Mouse (Mus musculus) heart, adult 2 months (tissue): Measurements from ENCODE around the gene Caskin1. TPM values are rescaled to one million over a fixed set of nuclear protein-coding genes. Genes with fewer than 3 reads are reported as not detected.

Experiments
- DNase-seq, 2 experiments: peaks; one replicate each; pipeline ENCODE4 v3.0.0; 2021
- H3K27ac ChIP-seq: fragments of 200-600 bp; 2 replicates; pipeline ENCODE4 v1.8.1; 2022
- H3K27me3 ChIP-seq: fragments of 200-500 bp; 2 replicates; pipeline ENCODE4 v1.6.1; 2012; ENCODE audit warnings: mild to moderate bottlenecking, low read length, inconsistent platforms, mixed read lengths; ENCODE audit not compliant: control insufficient read depth, insufficient read depth
- H3K36me3 ChIP-seq: fragments of 200-500 bp; 2 replicates; pipeline ENCODE4 v1.6.1; 2012; ENCODE audit warnings: low read length, inconsistent platforms; ENCODE audit not compliant: control insufficient read depth, insufficient read depth
- H3K4me1 ChIP-seq: fragments of 200-500 bp; 2 replicates; pipeline ENCODE4 v1.6.1; 2011; ENCODE audit warnings: low read length; ENCODE audit not compliant: control insufficient read depth, insufficient read depth
- H3K4me3 ChIP-seq: fragments of 200-600 bp; 2 replicates; pipeline ENCODE4 v1.8.1; 2022
- H3K79me2 ChIP-seq: fragments of 200-500 bp; replicated peaks from 2 replicates; pipeline ENCODE4 v1.6.1; 2012; ENCODE audit warnings: mild to moderate bottlenecking, inconsistent platforms, low read length, moderate library complexity, mixed read lengths; ENCODE audit not compliant: control insufficient read depth, insufficient read depth
- H3K9ac ChIP-seq: fragments of 200-500 bp; 2 replicates; pipeline ENCODE4 v1.6.1; 2012; ENCODE audit warnings: low read depth, mild to moderate bottlenecking, control low read depth, inconsistent platforms, low read length, mixed read lengths
- CTCF ChIP-seq: fragments of 200-600 bp; IDR thresholded peaks from 2 replicates; pipeline ENCODE4 v1.8.1; 2022; ENCODE audit warnings: antibody characterized with exemption, mild to moderate bottlenecking, moderate library complexity
- EP300 ChIP-seq: fragments of 200-500 bp; IDR thresholded peaks from 2 replicates; pipeline ENCODE4 v1.6.1; 2011; ENCODE audit warnings: low read depth, low read length, control low read depth; ENCODE audit not compliant: insufficient read depth
- POLR2A ChIP-seq: fragments of 200-500 bp; IDR thresholded peaks from 2 replicates; pipeline ENCODE4 v1.6.1; 2011; ENCODE audit warnings: mild to moderate bottlenecking, low read depth, low read length, control low read depth; ENCODE audit not compliant: insufficient read depth
- WGBS: fragments of 180-500 bp; shearing (Covaris S2); methylation state at CpG from one replicate; pipeline ENCODE4 v1.1.7; 2018; 5-methylcytosine and 5-hydroxymethylcytosine counted together
- intact Hi-C: fragments of 180-260 bp; cut with DNase I; formaldehyde crosslinking; loops from one replicate; pipeline ENCODE4 v1.15.1; 2025
- polyA plus RNA-seq: library from polyadenylated mRNA; depleted of rRNA; stranded (reverse); fragments of >200 nt; gene quantifications from 2 replicates; pipeline ENCODE4 v1.2.3, GENCODE M21; 2012; rRNA removed
- total RNA-seq, 2 experiments: library from RNA; stranded (reverse); gene quantifications; 2 replicates each; pipeline ENCODE4 v1.2.3; 2021

Caskin1 gene
- total and polyA plus RNA-seq, 3 experiments = 0.16 to 0.55 (median 0.45) TPM

GRCm38 (mm10) chr17:24548921-24549617 is 60.7 kb downstream of the Caskin1 start:
- H3K9ac ChIP-seq = peak overlapping the region; percentile 72
- peak; percentile 72 to 75 for DNase-seq
- H3K27ac ChIP-seq = peak overlapping the region; percentile 90
- intact Hi-C loops = loop anchor here (1.0 kb wide), 1 partner anchor 21 kb away; no protein-coding TSS in a partner anchor
- H3K79me2 ChIP-seq = peaks cover 2% of the 10 kb centered on the region
- peaks cover 4% of the 10 kb centered on the region for H3K4me1 ChIP-seq
- 5% methylated on average over 23 of the region's 23 CpGs for WGBS
- no peaks in the 10 kb centered on the region for H3K27me3 ChIP-seq
- TF ChIP-seq EP300 = 0 out of 2 replicates have a peak, but pooled peaks have one; percentile 30
- TF ChIP-seq CTCF = no peak
- peak; percentile 44; the same call in 1 of the 2 replicates for TF ChIP-seq POLR2A
- peaks cover 8% of the 10 kb centered on the region for H3K36me3 ChIP-seq
- H3K4me3 ChIP-seq = peak overlapping the region; percentile 65

GRCm38 (mm10) chr17:24549618-24550415 is 61.4 kb downstream of the Caskin1 start, which contains the start of gene Pkd1:
Pkd1 (plus strand) TSS chr17:24549834.
- H3K9ac ChIP-seq = peak within 1 kb of the TSS; percentile 98
- peaks cover 8% of the 10 kb centered on the region for H3K36me3 ChIP-seq
- peak; percentile 100 for DNase-seq
- intact Hi-C loops = loop anchor here (1.0 to 5.0 kb wide), 2 partner anchors 22 to 42 kb away; no protein-coding TSS in a partner anchor
- peak within 1 kb of the TSS; percentile 97 for H3K27ac ChIP-seq
- H3K4me3 ChIP-seq = peak within 1 kb of the TSS; percentile 97
- under 1% methylated on average over 71 of the region's 72 CpGs for WGBS
- H3K27me3 ChIP-seq = no peaks in the 10 kb centered on the region
- H3K79me2 ChIP-seq = peaks cover 4% of the 10 kb centered on the region
- TF ChIP-seq EP300 (peak; percentile 62; the same call in 1 of the 2 replicates), CTCF (no peak), POLR2A (peak; percentile 89)
- peaks cover 6% of the 10 kb centered on the region for H3K4me1 ChIP-seq

GRCm38 (mm10) chr17:24550416-24551049 is 62.1 kb downstream of the Caskin1 start:
- intact Hi-C loops = loop anchor here (5.0 kb wide), 1 partner anchor 42 kb away; no protein-coding TSS in a partner anchor
- 2% methylated on average over 44 of the region's 44 CpGs for WGBS
- no peak for TF ChIP-seq CTCF
- no peak for TF ChIP-seq POLR2A
- TF ChIP-seq EP300 = no peak
- Histone ChIP-seq H3K27me3 (no peaks in the 10 kb centered on the region), H3K4me1 (peaks cover 10% of the 10 kb centered on the region), H3K4me3 (peak overlapping the region; percentile 97), H3K9ac (peak overlapping the region; percentile 98), H3K79me2 (peaks cover 4% of the 10 kb centered on the region), H3K36me3 (peaks cover 8% of the 10 kb centered on the region), H3K27ac (peak overlapping the region; percentile 97)
- peak; percentile 85 to 89 for DNase-seq

- peaks cover 10% of the 10 kb centered on the region for H3K4me1 ChIP-seq
- peak in 1 of 2 experiments; percentile 15 for DNase-seq
- peaks cover 11% of the 10 kb centered on the region for H3K36me3 ChIP-seq
- 52% methylated on average over 3 of the region's 3 CpGs for WGBS
- H3K27ac ChIP-seq = peak overlapping the region; percentile 97
- peaks cover 4% of the 10 kb centered on the region for H3K79me2 ChIP-seq
- peak overlapping the region; percentile 97 for H3K4me3 ChIP-seq
- peak overlapping the region; percentile 98 for H3K9ac ChIP-seq
- no peaks in the 10 kb centered on the region for H3K27me3 ChIP-seq
- TF ChIP-seq EP300 (no peak), POLR2A (no peak), CTCF (no peak)
- intact Hi-C loops = loop anchor here (5.0 kb wide), 1 partner anchor 41 kb away; no protein-coding TSS in a partner anchor
Measured at GRCm38 (mm10) chr17:24551050-24551444, 62.6 kb downstream of the Caskin1 start.

- TF ChIP-seq POLR2A (no peak), EP300 (peak; percentile 77; the same call in 1 of the 2 replicates), CTCF (no peak)
- Histone ChIP-seq H3K4me3 (no peak overlapping the region), H3K4me1 (peaks cover 33% of the 10 kb centered on the region), H3K36me3 (peaks cover 29% of the 10 kb centered on the region), H3K79me2 (peaks cover 10% of the 10 kb centered on the region), H3K27me3 (no peaks in the 10 kb centered on the region), H3K9ac (no peak overlapping the region), H3K27ac (peak overlapping the region; percentile 77)
- DNase-seq = peak; percentile 59 to 85
- 66% methylated on average over 7 of the region's 7 CpGs for WGBS
- intact Hi-C loops = no loop called here
Measured at GRCm38 (mm10) chr17:24557091-24557490, 68.7 kb downstream of the Caskin1 start.

Other genes starting within 250 kb of the Caskin1 start
- under 1 TPM; 0.57 to 0.59 TPM for gene Ccnf, start 237.1 kb upstream of the Caskin1 start, total RNA-seq
- gene Ccnf, start 237.1 kb upstream of the Caskin1 start, polyA plus RNA-seq = 0.44 and 0.49 TPM in 2 replicates
- not detected for gene Abca17, start 137.5 kb upstream of the Caskin1 start, total RNA-seq
- not detected in 2 replicates for gene Abca17, start 137.5 kb upstream of the Caskin1 start, polyA plus RNA-seq
- 10 to 100 TPM; 12.1 to 12.6 TPM for gene Abca3, start 136.7 kb upstream of the Caskin1 start, total RNA-seq
- gene Abca3, start 136.7 kb upstream of the Caskin1 start, polyA plus RNA-seq = 13.4 and 15.7 TPM in 2 replicates
- 10 to 100 TPM; 60.0 to 62.7 TPM for gene Rnps1, start 74.0 kb upstream of the Caskin1 start, total RNA-seq
- 83.0 and 107 TPM in 2 replicates for gene Rnps1, start 74.0 kb upstream of the Caskin1 start, polyA plus RNA-seq
- gene Eci1, start 62.0 kb upstream of the Caskin1 start, total RNA-seq = 100 to 1,000 TPM; 421 to 487 TPM
- 414 and 486 TPM in 2 replicates for gene Eci1, start 62.0 kb upstream of the Caskin1 start, polyA plus RNA-seq
- 1 to 10 TPM in 1 of 2 experiments, under 1 TPM in 1; 0.65 to 1.5 TPM for gene Dnase1l2, start 45.5 kb upstream of the Caskin1 start, total RNA-seq
- 5.2 and 7.2 TPM in 2 replicates for gene Dnase1l2, start 45.5 kb upstream of the Caskin1 start, polyA plus RNA-seq
- gene E4f1, start 18.3 kb upstream of the Caskin1 start, total RNA-seq = 10 to 100 TPM; 10.2 to 10.3 TPM
- gene E4f1, start 18.3 kb upstream of the Caskin1 start, polyA plus RNA-seq = 43.6 and 43.7 TPM in 2 replicates
- gene Pgp, start 18.2 kb upstream of the Caskin1 start, total RNA-seq = 10 to 100 TPM; 35.7 to 44.5 TPM
- gene Pgp, start 18.2 kb upstream of the Caskin1 start, polyA plus RNA-seq = 39.1 and 46.4 TPM in 2 replicates
- not detected for gene Bricd5, start 14.7 kb upstream of the Caskin1 start, total RNA-seq
- not detected in 2 replicates for gene Bricd5, start 14.7 kb upstream of the Caskin1 start, polyA plus RNA-seq
- gene Mlst8, start 9.5 kb upstream of the Caskin1 start, total RNA-seq = 10 to 100 TPM in 1 of 2 experiments, 1 to 10 TPM in 1; 8.5 to 10.7 TPM
- 28.1 and 42.0 TPM in 2 replicates for gene Mlst8, start 9.5 kb upstream of the Caskin1 start, polyA plus RNA-seq
- gene Traf7, start 39.3 kb downstream of the Caskin1 start, total RNA-seq = 10 to 100 TPM; 41.9 to 46.5 TPM
- gene Traf7, start 39.3 kb downstream of the Caskin1 start, polyA plus RNA-seq = 93.4 and 109 TPM in 2 replicates
- under 1 TPM in 1 of 2 experiments, not detected in 1; 0.39 TPM for gene Rab26, start 45.6 kb downstream of the Caskin1 start, total RNA-seq
- gene Rab26, start 45.6 kb downstream of the Caskin1 start, polyA plus RNA-seq = 0.10 and 0.12 TPM in 2 replicates
- gene Pkd1, start 61.2 kb downstream of the Caskin1 start, total RNA-seq = 10 to 100 TPM; 35.6 to 36.2 TPM
- 48.5 and 59.9 TPM in 2 replicates for gene Pkd1, start 61.2 kb downstream of the Caskin1 start, polyA plus RNA-seq
- gene Tsc2, start 144.0 kb downstream of the Caskin1 start, total RNA-seq = 100 to 1,000 TPM; 104 to 110 TPM
- 178 and 194 TPM in 2 replicates for gene Tsc2, start 144.0 kb downstream of the Caskin1 start, polyA plus RNA-seq
- 1 to 10 TPM; 2.9 to 3.4 TPM for gene Nthl1, start 144.1 kb downstream of the Caskin1 start, total RNA-seq
- 4.4 and 7.0 TPM in 2 replicates for gene Nthl1, start 144.1 kb downstream of the Caskin1 start, polyA plus RNA-seq
- gene Slc9a3r2, start 161.7 kb downstream of the Caskin1 start, total RNA-seq = 100 to 1,000 TPM in 1 of 2 experiments, 10 to 100 TPM in 1; 100.0 to 110 TPM
- 125 and 147 TPM in 2 replicates for gene Slc9a3r2, start 161.7 kb downstream of the Caskin1 start, polyA plus RNA-seq
- gene Npw, start 169.9 kb downstream of the Caskin1 start, total RNA-seq = not detected
- gene Npw, start 169.9 kb downstream of the Caskin1 start, polyA plus RNA-seq = not detected in 2 replicates
- 10 to 100 TPM; 17.4 to 17.5 TPM for gene Zfp598, start 181.1 kb downstream of the Caskin1 start, total RNA-seq
- 28.1 and 29.9 TPM in 2 replicates for gene Zfp598, start 181.1 kb downstream of the Caskin1 start, polyA plus RNA-seq
- gene Syngr3, start 201.4 kb downstream of the Caskin1 start, total RNA-seq = under 1 TPM; 0.16 to 0.30 TPM
- gene Syngr3, start 201.4 kb downstream of the Caskin1 start, polyA plus RNA-seq = 0.43 and 1.00 TPM in 2 replicates
- gene Gfer, start 207.6 kb downstream of the Caskin1 start, total RNA-seq = 10 to 100 TPM; 20.3 to 21.5 TPM
- 14.0 and 14.6 TPM in 2 replicates for gene Gfer, start 207.6 kb downstream of the Caskin1 start, polyA plus RNA-seq
- 1 to 10 TPM in 1 of 2 experiments, under 1 TPM in 1; 0.65 to 1.0 TPM for gene Noxo1, start 207.6 kb downstream of the Caskin1 start, total RNA-seq
- gene Noxo1, start 207.6 kb downstream of the Caskin1 start, polyA plus RNA-seq = 2.4 and 4.5 TPM in 2 replicates
- 10 to 100 TPM; 17.4 to 19.4 TPM for gene Tbl3, start 219.1 kb downstream of the Caskin1 start, total RNA-seq
- gene Tbl3, start 219.1 kb downstream of the Caskin1 start, polyA plus RNA-seq = 34.2 and 39.2 TPM in 2 replicates
- not detected for gene Rnf151, start 229.5 kb downstream of the Caskin1 start, total RNA-seq
- gene Rnf151, start 229.5 kb downstream of the Caskin1 start, polyA plus RNA-seq = 0.15 and 0.68 TPM in 2 replicates
- 100 to 1,000 TPM; 675 to 722 TPM for gene Rps2, start 229.5 kb downstream of the Caskin1 start, total RNA-seq
- gene Rps2, start 229.5 kb downstream of the Caskin1 start, polyA plus RNA-seq = 2,277 and 2,346 TPM in 2 replicates
- 100 to 1,000 TPM; 916 to 992 TPM for gene Ndufb10, start 235.9 kb downstream of the Caskin1 start, total RNA-seq
- 1,269 and 1,412 TPM in 2 replicates for gene Ndufb10, start 235.9 kb downstream of the Caskin1 start, polyA plus RNA-seq
- 100 to 1,000 TPM; 386 to 472 TPM for gene Rpl3l, start 239.2 kb downstream of the Caskin1 start, total RNA-seq
- gene Rpl3l, start 239.2 kb downstream of the Caskin1 start, polyA plus RNA-seq = 213 and 215 TPM in 2 replicates
- 100 to 1,000 TPM; 154 to 178 TPM for gene Msrb1, start 248.0 kb downstream of the Caskin1 start, total RNA-seq
- 155 and 164 TPM in 2 replicates for gene Msrb1, start 248.0 kb downstream of the Caskin1 start, polyA plus RNA-seq